Mouse (Mus musculus) limb, embryonic 11.5 days (tissue): ENCODE data around the gene Fpgt. TPM values are rescaled to one million over a fixed set of nuclear protein-coding genes. Genes with fewer than 3 reads are reported as not detected.

Experiments used
- ATAC-seq: fragments of 200-750 bp; cut with Nextera tagmentation; 2 replicates; pipeline ENCODE4 v1.8.0; 2017; ENCODE audit warnings: low read depth; ENCODE audit not compliant: insufficient number of reproducible peaks, low FRiP score, low TSS enrichment
- DNase-seq: peaks from one replicate; pipeline ENCODE4 v3.0.0-alpha.2; 2015; ENCODE audit warnings: low spot score
- H3K27ac ChIP-seq: fragments of 300-500 bp; sonication (generic); replicated peaks from 2 replicates; pipeline ENCODE4 v1.5.1; 2014; ENCODE audit warnings: low read depth, mild to moderate bottlenecking, low read length
- H3K27me3 ChIP-seq: fragments of 300-500 bp; sonication (generic); 2 replicates; pipeline ENCODE4 v1.6.1; 2014; ENCODE audit warnings: mild to moderate bottlenecking, low read length, mixed read lengths; ENCODE audit not compliant: control insufficient read depth, insufficient read depth
- H3K36me3 ChIP-seq: fragments of 300-500 bp; sonication (generic); 2 replicates; pipeline ENCODE4 v1.6.1; 2014; ENCODE audit warnings: mild to moderate bottlenecking, low read length, moderate library complexity, mixed read lengths; ENCODE audit not compliant: control insufficient read depth, insufficient read depth
- H3K4me1 ChIP-seq: fragments of 300-500 bp; sonication (generic); 2 replicates; pipeline ENCODE4 v1.6.1; 2014; ENCODE audit warnings: low read length, mixed read lengths; ENCODE audit not compliant: control insufficient read depth, insufficient read depth
- H3K4me2 ChIP-seq: fragments of 300-500 bp; sonication (generic); 2 replicates; pipeline ENCODE4 v1.6.1; 2014; ENCODE audit warnings: low read depth, mild to moderate bottlenecking, moderate library complexity; ENCODE audit not compliant: severe bottlenecking
- H3K4me3 ChIP-seq: fragments of 300-500 bp; sonication (generic); 2 replicates; pipeline ENCODE4 v1.5.1; 2014; ENCODE audit warnings: low read depth, low read length
- H3K9ac ChIP-seq: fragments of 300-500 bp; sonication (generic); 2 replicates; pipeline ENCODE4 v1.6.1; 2014; ENCODE audit warnings: mild to moderate bottlenecking, low read length
- H3K9me3 ChIP-seq: fragments of 300-500 bp; sonication (generic); 2 replicates; pipeline ENCODE4 v1.6.1; 2016; ENCODE audit warnings: low read length; ENCODE audit not compliant: control insufficient read depth
- WGBS: fragments of 180-500 bp; shearing (Covaris S2); extraction: QIAGEN DNeasy Blood & Tissue Kit; methylation state at CpG from one replicate; pipeline ENCODE4 v1.1.7; 2014; 5-methylcytosine and 5-hydroxymethylcytosine counted together
- polyA plus RNA-seq: library from polyadenylated mRNA; unstranded; fragments of >200 nt; fragmentation: Nextera tagmentation; extraction: Ambion mirVana; gene quantifications from 2 replicates; pipeline ENCODE4 v1.2.1, GENCODE M21; 2014

Gene Fpgt
- 16.3 and 16.8 TPM in 2 replicates for polyA plus RNA-seq

GRCm38 (mm10) chr3:155093116-155093956, at the start of gene Fpgt, which contains the start of gene Lrriq3:
Gene Fpgt, minus strand, starts transcription at chr3:155093403.
Gene Lrriq3, plus strand, starts transcription at chr3:155093434.
- H3K36me3 ChIP-seq: no peaks in the 10 kb centered on the region
- H3K4me3 ChIP-seq: peak within 1 kb of the TSS; percentile 38
- H3K9ac ChIP-seq: peak within 1 kb of the TSS; percentile 76
- no peaks in the 10 kb centered on the region for H3K4me1 ChIP-seq
- ATAC-seq (peak; percentile 99), DNase-seq (peak; percentile 92)
- H3K4me2 ChIP-seq: peak within 1 kb of the TSS; percentile 48
- WGBS: under 1% methylated on average over 47 of the region's 47 CpGs
- H3K27me3 ChIP-seq: no peaks in the 10 kb centered on the region
- H3K27ac ChIP-seq: no peak within 1 kb of the TSS; the same call in 1 of the 2 replicates
- no peaks in the 10 kb centered on the region for H3K9me3 ChIP-seq

GRCm38 (mm10) chr3:155141047-155141446, 47.8 kb upstream of the Fpgt start:
- Histone ChIP-seq H3K4me1 (no peaks in the 10 kb centered on the region), H3K27ac (no peak overlapping the region), H3K27me3 (no peaks in the 10 kb centered on the region), H3K36me3 (no peaks in the 10 kb centered on the region), H3K9ac (no peak overlapping the region), H3K4me3 (no peak overlapping the region), H3K4me2 (no peak overlapping the region), H3K9me3 (no peaks in the 10 kb centered on the region)
- DNase-seq (no peak), ATAC-seq (no peak)
- 92% methylated on average over 11 of the region's 11 CpGs for WGBS

GRCm38 (mm10) chr3:155137737-155138136, 44.5 kb upstream of the Fpgt start:
- 88% methylated on average over 5 of the region's 5 CpGs for WGBS

GRCm38 (mm10) chr3:155105957-155106356, 12.8 kb upstream of the Fpgt start:
- H3K36me3 ChIP-seq: no peaks in the 10 kb centered on the region
- WGBS: 83% methylated on average over 1 of the region's 1 CpGs
- ATAC-seq: no peak

More at GRCm38 (mm10) chr3:155137737-155138136, 44.5 kb upstream of the Fpgt start:
- DNase-seq: no peak
- H3K27ac ChIP-seq: no peak overlapping the region
- H3K4me2 ChIP-seq: no peak overlapping the region
- no peak overlapping the region for H3K9ac ChIP-seq
- no peak overlapping the region for H3K4me3 ChIP-seq
- H3K9me3 ChIP-seq: no peaks in the 10 kb centered on the region
- ATAC-seq: no peak
- no peaks in the 10 kb centered on the region for H3K4me1 ChIP-seq
- H3K27me3 ChIP-seq: no peaks in the 10 kb centered on the region
- no peaks in the 10 kb centered on the region for H3K36me3 ChIP-seq

GRCm38 (mm10) chr3:155099266-155099665, 6.1 kb upstream of the Fpgt start:
- Histone ChIP-seq H3K4me3 (no peak overlapping the region), H3K27ac (no peak overlapping the region), H3K9ac (no peak overlapping the region), H3K27me3 (no peaks in the 10 kb centered on the region), H3K4me1 (no peaks in the 10 kb centered on the region), H3K4me2 (no peak overlapping the region), H3K36me3 (no peaks in the 10 kb centered on the region), H3K9me3 (no peaks in the 10 kb centered on the region)
- DNase-seq (no peak), ATAC-seq (no peak)
- WGBS: 89% methylated on average over 1 of the region's 1 CpGs

More at GRCm38 (mm10) chr3:155105957-155106356, 12.8 kb upstream of the Fpgt start:
- no peak overlapping the region for H3K9ac ChIP-seq
- H3K4me2 ChIP-seq: no peak overlapping the region
- H3K4me1 ChIP-seq: no peaks in the 10 kb centered on the region
- DNase-seq: no peak
- H3K4me3 ChIP-seq: no peak overlapping the region
- no peaks in the 10 kb centered on the region for H3K27me3 ChIP-seq
- H3K27ac ChIP-seq: no peak overlapping the region
- H3K9me3 ChIP-seq: no peaks in the 10 kb centered on the region

GRCm38 (mm10) chr3:155092081-155092480, 1.1 kb downstream of the Fpgt start:
- no peak for ATAC-seq
- no peak overlapping the region; the same call in 1 of the 2 replicates for H3K4me3 ChIP-seq
- H3K9ac ChIP-seq: no peak overlapping the region
- peaks cover 3% of the 10 kb centered on the region; the same call in 1 of the 2 replicates for H3K36me3 ChIP-seq
- no peak for DNase-seq
- 91% methylated on average over 6 of the region's 6 CpGs for WGBS
- no peak overlapping the region for H3K27ac ChIP-seq
- H3K4me1 ChIP-seq: no peaks in the 10 kb centered on the region
- no peaks in the 10 kb centered on the region for H3K27me3 ChIP-seq
- peak overlapping the region; percentile 48; the same call in 1 of the 2 replicates for H3K4me2 ChIP-seq
- H3K9me3 ChIP-seq: no peaks in the 10 kb centered on the region

GRCm38 (mm10) chr3:155077908-155078307, 15.3 kb downstream of the Fpgt start:
- H3K36me3 ChIP-seq: no peaks in the 10 kb centered on the region
- no peak overlapping the region for H3K4me2 ChIP-seq
- no peak for DNase-seq
- H3K9me3 ChIP-seq: no peaks in the 10 kb centered on the region
- WGBS: 84% methylated on average over 4 of the region's 4 CpGs
- H3K4me3 ChIP-seq: no peak overlapping the region
- no peak overlapping the region for H3K27ac ChIP-seq
- no peaks in the 10 kb centered on the region for H3K4me1 ChIP-seq
- no peak for ATAC-seq
- H3K9ac ChIP-seq: no peak overlapping the region
- H3K27me3 ChIP-seq: no peaks in the 10 kb centered on the region

- H3K4me3 ChIP-seq: no peak overlapping the region
- H3K27me3 ChIP-seq: no peaks in the 10 kb centered on the region
- no peak overlapping the region for H3K9ac ChIP-seq
- no peak for ATAC-seq
- no peak for DNase-seq
- no peaks in the 10 kb centered on the region for H3K4me1 ChIP-seq
- no peaks in the 10 kb centered on the region for H3K36me3 ChIP-seq
- H3K9me3 ChIP-seq: no peaks in the 10 kb centered on the region
- H3K27ac ChIP-seq: no peak overlapping the region
- H3K4me2 ChIP-seq: no peak overlapping the region
Measured at GRCm38 (mm10) chr3:155059449-155059822, 33.8 kb downstream of the Fpgt start.
